Mouse (Mus musculus) heart, adult 8-10 months (tissue): Measurements from ENCODE around the gene Igfbp6. TPM values are rescaled to one million over a fixed set of nuclear protein-coding genes. Genes with fewer than 3 reads are reported as not detected.

Experiments used
- DNase-seq: peaks from one replicate; pipeline ENCODE4 v3.0.0; 2022; ENCODE audit warnings: low spot score
- total RNA-seq, 4 experiments: library from RNA; stranded (reverse); gene quantifications; 2 replicates each; pipeline ENCODE4 v1.2.4; 2022

The Igfbp6 gene
- total RNA-seq, 4 experiments from 2014 or later: 20.6 to 52.4 (median 26.0) TPM

DNA sequence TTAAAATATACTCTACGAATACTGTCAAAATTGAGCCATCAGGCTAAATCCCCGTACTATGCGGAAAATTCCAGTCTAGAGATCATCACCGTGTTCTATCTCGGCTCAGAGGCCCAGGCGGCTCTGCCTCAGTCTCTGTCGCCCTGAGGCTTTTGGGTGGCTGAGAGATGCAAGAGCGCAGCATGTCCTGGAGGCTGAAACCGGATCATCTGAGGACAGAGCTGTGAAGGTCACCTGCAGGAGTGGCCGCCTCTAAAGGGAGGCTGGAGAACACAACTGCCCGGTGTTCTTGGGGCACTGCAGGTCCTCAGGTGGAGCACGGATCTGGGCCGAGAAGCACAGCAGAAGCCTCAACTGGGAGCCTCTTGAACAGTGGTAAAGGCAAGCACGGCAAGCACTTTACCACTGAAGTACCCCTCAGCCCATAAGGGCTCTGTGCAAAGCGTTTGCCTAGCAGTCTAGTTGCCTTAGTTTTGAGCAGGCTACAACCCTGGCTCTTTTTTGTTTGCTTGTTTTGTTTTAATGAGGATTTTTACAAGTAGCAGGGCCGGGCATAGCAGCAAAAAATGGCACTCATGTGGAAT lies 31.7 kb downstream of the Igfbp6 start:
- no peak for DNase-seq

DNA sequence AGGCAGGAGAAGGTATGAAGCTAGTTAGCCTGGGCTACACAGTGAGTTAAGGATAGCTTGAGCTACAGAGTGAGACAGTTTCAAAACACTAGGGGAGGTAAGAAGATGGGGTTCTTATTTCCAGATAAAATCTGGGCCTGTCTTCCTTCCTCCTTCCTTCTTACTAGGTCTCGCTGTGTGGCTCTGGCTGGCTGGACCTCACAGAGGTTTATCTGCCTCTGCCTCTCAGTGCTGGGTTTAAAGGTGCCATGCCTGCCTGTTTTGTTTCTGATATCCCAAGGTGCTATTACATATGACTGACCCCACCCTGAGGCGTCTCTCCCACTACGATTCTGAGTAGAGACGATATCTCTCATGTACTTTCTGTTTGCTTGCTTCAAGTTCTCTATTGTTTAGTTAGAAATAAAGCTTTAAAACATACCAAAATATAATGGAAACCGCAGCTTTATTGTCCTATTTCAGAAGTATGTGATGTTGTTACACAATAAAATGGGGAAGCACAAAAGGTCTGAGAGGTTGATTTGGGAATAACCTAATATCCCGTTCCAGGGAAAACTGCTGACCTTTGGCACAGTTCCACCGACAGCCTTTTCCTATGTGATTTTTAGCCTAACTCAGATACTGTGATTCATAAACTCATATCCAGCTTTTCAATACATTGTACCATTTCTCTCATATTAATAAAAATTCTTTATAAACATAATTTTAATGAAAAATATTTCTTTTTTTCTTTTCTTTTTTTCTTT lies 32.6 kb downstream of the Igfbp6 start:
- DNase-seq: no peak

DNA sequence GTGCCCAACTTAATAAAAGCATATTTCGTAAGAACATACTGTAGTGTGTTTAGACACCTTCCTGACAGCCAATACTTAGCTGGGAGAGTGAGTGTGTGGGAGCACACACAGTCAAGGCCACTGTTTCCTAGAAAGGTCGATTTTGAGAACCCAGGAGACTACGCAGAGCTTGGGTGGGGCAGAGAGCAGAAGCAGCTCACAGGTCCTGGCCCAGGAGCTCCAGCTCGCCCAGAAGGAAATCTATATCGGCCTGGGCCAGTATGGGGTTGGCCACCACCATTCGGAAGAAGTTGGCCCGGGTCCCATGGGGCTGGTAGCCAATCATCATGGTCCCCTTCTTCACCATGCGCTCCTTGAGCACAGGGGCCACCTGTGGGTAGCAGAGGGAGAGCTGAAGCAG lies 33.3 kb downstream of the Igfbp6 start:
- no peak for DNase-seq

GRCm38 (mm10) chr15:102178279-102178678 lies 34.1 kb downstream of the Igfbp6 start:
- DNase-seq: peak; percentile 86

DNA sequence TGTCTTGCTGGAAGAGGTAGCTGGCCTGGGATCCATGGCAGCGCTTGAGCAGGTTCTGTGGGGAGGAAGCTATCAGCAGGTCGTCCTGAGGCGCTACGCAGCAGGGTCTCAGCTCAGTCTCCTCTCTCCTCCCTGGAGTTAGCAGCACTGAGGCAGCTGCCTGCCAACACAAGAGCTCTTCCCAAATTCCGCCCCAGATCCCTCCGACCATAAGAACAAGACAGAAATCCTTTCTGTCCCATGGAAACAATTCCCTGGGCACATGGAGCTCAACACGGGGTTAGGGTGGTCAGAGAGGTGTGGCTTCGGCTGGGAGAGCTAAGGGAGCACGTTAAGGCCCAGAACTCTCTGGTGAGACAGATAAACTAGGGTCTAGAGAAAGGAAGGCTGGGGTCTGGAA lies 34.9 kb downstream of the Igfbp6 start:
- DNase-seq: no peak

DNA sequence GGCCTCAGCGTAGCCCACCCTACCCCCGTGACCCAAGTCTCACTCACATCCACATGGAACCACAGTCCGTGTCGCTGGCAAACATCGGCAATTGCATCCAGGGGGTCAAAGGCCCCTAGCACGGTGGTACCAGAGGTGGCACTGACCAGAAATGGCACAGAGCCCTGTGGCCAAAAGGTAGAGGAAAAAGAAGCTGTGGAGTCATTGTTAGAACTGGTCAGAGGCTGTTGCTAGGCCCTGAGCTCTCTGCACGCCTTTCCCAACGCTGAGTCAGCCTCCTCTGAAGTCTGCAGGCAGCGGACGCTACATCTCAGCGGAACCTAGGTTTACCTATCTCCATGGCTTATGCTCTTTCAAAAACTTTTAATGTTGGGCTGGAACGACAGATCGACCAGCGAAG lies 35.8 kb downstream of the Igfbp6 start:
- no peak for DNase-seq

DNA sequence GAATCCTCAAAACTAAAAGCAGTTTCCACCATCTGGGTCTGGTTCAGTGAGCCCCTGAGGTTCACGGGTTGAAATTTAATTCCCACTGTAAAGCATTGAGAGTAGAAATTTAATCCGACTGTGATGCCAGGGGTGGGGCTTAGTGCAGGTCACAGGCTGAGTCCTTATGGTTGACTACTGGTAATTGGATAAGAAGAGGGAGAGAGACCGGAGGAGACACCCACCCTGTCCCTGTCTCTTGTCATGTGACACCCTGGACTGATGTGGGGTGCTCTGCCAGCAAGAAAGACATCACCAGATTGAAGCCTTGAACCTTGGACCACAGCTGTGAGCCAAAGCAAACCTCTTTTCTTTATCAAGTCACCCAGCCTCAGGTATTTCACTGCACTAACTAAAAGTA lies 38.9 kb downstream of the Igfbp6 start:
- DNase-seq: no peak

DNA sequence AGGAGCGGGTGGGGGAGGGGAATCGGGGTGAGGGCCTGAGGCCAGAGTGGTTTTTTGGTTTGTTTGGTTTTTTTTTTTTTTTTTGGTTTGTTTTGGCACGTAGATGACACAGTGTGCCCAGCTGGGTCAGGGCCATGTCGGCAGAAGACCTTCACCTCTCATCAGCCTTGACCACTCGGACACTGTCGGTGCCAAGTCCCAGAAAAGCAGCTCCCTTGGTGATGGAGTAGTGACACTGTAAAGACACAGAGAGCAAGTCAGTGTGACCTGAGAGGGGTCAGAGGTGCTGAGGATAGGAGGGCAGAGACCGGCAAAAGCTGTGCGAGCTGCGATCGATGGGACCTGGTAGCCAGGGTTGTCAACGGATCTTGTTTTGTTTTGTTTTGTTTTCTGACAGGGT lies 42.1 kb downstream of the Igfbp6 start:
- no peak for DNase-seq

- DNase-seq: peak; percentile 25
Observed at GRCm38 (mm10) chr15:102188096-102188495, 43.9 kb downstream of the Igfbp6 start.

DNA sequence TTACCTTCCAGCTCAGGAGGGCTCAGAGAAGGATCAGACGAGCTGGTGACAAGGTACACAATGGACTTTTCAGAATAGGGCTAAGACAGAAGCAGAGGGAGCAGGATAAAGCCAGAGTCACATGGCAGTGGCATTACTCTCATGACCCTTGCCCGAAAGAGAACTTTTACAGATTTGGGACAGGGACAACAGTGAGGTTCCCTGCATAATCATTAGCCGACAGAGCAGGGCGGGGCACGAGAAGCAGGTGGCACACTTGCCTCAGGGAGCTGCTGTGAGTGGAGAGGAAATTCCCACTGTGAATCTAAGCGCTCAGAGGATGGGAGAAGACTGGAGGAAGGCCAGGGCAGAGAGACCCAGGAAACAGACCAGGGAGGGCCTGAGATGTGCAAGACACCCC lies 44.7 kb downstream of the Igfbp6 start:
- no peak for DNase-seq

DNA sequence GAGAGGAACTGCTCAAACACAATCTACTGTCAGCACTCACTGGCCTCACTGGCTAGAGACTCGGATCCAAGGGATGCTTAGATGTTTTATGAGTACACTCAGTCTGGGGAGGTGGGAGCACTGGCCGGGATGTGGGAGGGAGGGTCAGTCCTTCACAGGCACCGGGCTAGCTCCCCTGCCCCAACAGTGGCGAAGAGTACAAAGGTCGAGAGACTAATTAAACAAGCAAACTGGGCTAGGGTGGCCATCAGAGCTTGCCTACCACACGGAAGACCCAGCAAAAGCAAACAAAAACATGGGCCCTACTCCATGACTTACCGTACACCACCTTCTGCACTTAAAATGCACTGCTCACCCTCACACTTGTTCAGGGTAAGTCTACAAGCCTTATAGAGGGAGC lies 47.5 kb downstream of the Igfbp6 start:
- DNase-seq: no peak

GRCm38 (mm10) chr15:102192271-102192812 lies 48.2 kb downstream of the Igfbp6 start:
- DNase-seq: no peak

DNA sequence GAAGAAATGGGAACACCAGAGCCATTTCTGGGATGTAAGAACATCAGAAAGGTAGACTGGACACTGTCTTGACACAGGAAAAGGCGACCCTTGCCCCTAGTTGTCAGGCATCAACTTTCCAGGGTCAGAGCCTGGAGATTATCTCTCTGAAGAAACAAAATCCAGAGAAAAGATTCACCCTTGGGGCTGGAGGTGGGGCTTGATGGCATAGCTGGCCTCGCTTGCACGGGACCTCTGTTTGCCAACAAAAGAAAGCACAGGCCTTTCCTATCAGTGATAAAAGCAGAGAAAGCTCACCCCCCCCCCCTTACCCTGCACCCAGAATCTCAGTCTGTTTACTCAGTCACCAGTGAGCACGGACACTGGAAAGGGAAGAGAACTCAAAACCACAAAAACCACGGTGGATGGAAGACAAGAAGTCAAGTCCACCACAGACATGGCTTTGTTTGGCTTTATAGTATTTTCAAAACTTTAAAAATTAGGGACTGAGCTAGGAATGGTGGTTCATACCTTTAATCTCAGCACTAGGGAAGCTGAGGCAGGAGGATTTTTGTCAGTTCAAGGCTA lies 48.7 kb downstream of the Igfbp6 start:
- no peak for DNase-seq

GRCm38 (mm10) chr15:102193652-102194051 lies 49.5 kb downstream of the Igfbp6 start:
- DNase-seq: no peak

DNA sequence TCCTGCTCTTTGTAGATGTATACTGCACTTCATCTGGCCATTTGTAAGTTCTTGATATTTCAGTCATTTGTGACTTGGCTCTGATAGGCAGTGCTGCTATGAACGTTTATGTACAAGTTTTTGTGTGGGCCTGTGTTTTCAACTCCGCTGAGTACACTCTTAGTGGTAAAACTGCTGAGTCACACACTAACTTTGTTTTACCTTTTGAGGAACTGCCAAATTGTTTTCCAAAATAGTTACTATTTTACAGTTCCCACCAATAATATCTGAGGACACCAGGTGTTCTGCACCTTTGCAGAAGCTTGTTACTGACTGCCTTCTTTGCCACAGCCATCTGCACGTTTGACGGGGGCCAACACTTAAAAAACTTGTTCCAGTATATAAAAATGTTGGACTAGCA lies 50.3 kb downstream of the Igfbp6 start:
- DNase-seq: no peak

GRCm38 (mm10) chr15:102195373-102195772 lies 51.2 kb downstream of the Igfbp6 start:
- DNase-seq: no peak

DNA sequence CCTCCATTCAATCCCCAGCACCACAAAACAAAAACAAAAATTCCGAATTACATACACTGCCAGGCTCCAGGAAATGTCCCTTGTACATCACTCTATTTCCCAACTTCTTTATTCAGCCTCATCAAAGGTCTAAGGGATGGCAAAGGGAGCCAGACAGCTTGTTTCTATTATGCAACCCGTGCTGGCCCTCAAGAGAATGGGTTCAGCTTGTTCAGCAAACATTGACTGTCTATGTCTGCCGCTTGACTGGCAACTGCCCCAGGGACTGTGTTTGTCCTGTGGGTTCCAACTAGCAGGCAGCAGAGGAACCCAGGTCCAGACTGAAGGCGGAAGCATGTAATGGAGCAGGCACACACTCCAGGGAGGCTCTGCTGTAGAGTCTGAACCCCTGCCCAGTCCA lies 54.7 kb downstream of the Igfbp6 start:
- DNase-seq: no peak

Other genes starting within 250 kb of the Igfbp6 start
- gene Krt4, start 219.6 kb upstream of the Igfbp6 start, total RNA-seq: not detected
- not detected for gene Krt79, start 204.0 kb upstream of the Igfbp6 start, total RNA-seq
- gene Krt78, start 190.1 kb upstream of the Igfbp6 start, total RNA-seq: under 1 TPM in 1 of 4 experiments, not detected in 3; 0.06 TPM
- 1 to 10 TPM in 3 of 4 experiments, under 1 TPM in 1; 0.92 to 3.0 (median 1.5) TPM for gene Krt8, start 139.9 kb upstream of the Igfbp6 start, total RNA-seq
- gene Krt18, start 116.2 kb upstream of the Igfbp6 start, total RNA-seq: 1 to 10 TPM; 1.9 to 3.9 (median 2.5) TPM
- 100 to 1,000 TPM; 161 to 190 (median 169) TPM for gene Eif4b, start 70.6 kb upstream of the Igfbp6 start, total RNA-seq
- 100 to 1,000 TPM; 123 to 146 (median 133) TPM for gene Tns2, start 43.9 kb upstream of the Igfbp6 start, total RNA-seq
- gene Spryd3, start 8.1 kb upstream of the Igfbp6 start, total RNA-seq: 10 to 100 TPM; 13.2 to 16.8 (median 15.6) TPM
- gene Soat2, start 6.2 kb downstream of the Igfbp6 start, total RNA-seq: under 1 TPM in 3 of 4 experiments, not detected in 1; 0.11 to 0.13 (median 0.12) TPM
- 10 to 100 TPM; 31.5 to 40.0 (median 35.5) TPM for gene Zfp740, start 58.9 kb downstream of the Igfbp6 start, total RNA-seq
- 10 to 100 TPM; 14.2 to 18.9 (median 16.2) TPM for gene Csad, start 60.4 kb downstream of the Igfbp6 start, total RNA-seq
- gene Itgb7, start 87.6 kb downstream of the Igfbp6 start, total RNA-seq: 1 to 10 TPM in 2 of 4 experiments, under 1 TPM in 2; 0.82 to 3.2 (median 1.5) TPM
- gene Rarg, start 113.2 kb downstream of the Igfbp6 start, total RNA-seq: 10 to 100 TPM; 15.3 to 20.6 (median 17.3) TPM
- not detected for gene Gm9918, start 126.2 kb downstream of the Igfbp6 start, total RNA-seq
- 10 to 100 TPM; 17.4 to 20.8 (median 18.7) TPM for gene Mfsd5, start 135.1 kb downstream of the Igfbp6 start, total RNA-seq
- gene Espl1, start 151.9 kb downstream of the Igfbp6 start, total RNA-seq: 1 to 10 TPM in 1 of 4 experiments, under 1 TPM in 3; 0.38 to 1.1 (median 0.93) TPM
- 100 to 1,000 TPM; 300 to 347 (median 339) TPM for gene Pfdn5, start 181.8 kb downstream of the Igfbp6 start, total RNA-seq
- gene Myg1, start 187.3 kb downstream of the Igfbp6 start, total RNA-seq: 10 to 100 TPM; 23.2 to 24.6 (median 24.5) TPM
- 10 to 100 TPM in 3 of 4 experiments, 1 to 10 TPM in 1; 9.8 to 15.0 (median 12.5) TPM for gene Aaas, start 206.4 kb downstream of the Igfbp6 start, total RNA-seq
- gene Sp7, start 222.8 kb downstream of the Igfbp6 start, total RNA-seq: not detected